Mouse (Mus musculus) thymus, adult 2 months (tissue): ENCODE results near the gene Eef1a2. TPM values are rescaled to one million over a fixed set of nuclear protein-coding genes. Genes with fewer than 3 reads are reported as not detected.
"Not testable (repeated sequence)": the region's sequence is repeated elsewhere in the genome, so short reads cannot be mapped to it uniquely, and the experiment has no call there.

Experiments used
- DNase-seq: peaks from one replicate; pipeline ENCODE4 v3.0.0; 2021
- H3K27ac ChIP-seq: fragments of 200-500 bp; 2 replicates; pipeline ENCODE4 v1.5.1; 2012; ENCODE audit warnings: low read length, control low read depth; ENCODE audit not compliant: control insufficient read depth, insufficient read depth
- H3K27me3 ChIP-seq: fragments of 200-500 bp; 2 replicates; pipeline ENCODE4 v1.6.1; 2012; ENCODE audit warnings: mild to moderate bottlenecking, low read length, moderate library complexity, mixed read lengths; ENCODE audit not compliant: control insufficient read depth, insufficient read depth
- H3K36me3 ChIP-seq: fragments of 200-500 bp; 2 replicates; pipeline ENCODE4 v1.6.1; 2012; ENCODE audit warnings: mild to moderate bottlenecking, low read length, moderate library complexity; ENCODE audit not compliant: control insufficient read depth, insufficient read depth
- H3K4me1 ChIP-seq: fragments of 200-500 bp; replicated peaks from 2 replicates; pipeline ENCODE4 v1.6.1; 2012; ENCODE audit warnings: low read length; ENCODE audit not compliant: control insufficient read depth, insufficient read depth
- H3K4me3 ChIP-seq: fragments of 200-500 bp; 2 replicates; pipeline ENCODE4 v1.5.1; 2012; ENCODE audit warnings: mild to moderate bottlenecking, low read length, control low read depth, moderate library complexity; ENCODE audit not compliant: control insufficient read depth, insufficient read depth
- CTCF ChIP-seq: fragments of 200-500 bp; IDR thresholded peaks from 2 replicates; pipeline ENCODE4 v1.5.1; 2012; ENCODE audit warnings: mild to moderate bottlenecking, control low read depth, low read length, moderate library complexity, borderline replicate concordance; ENCODE audit not compliant: control insufficient read depth, poor library complexity, insufficient read depth; ENCODE audit errors: extremely low read depth
- POLR2A ChIP-seq: fragments of 200-500 bp; IDR thresholded peaks from 2 replicates; pipeline ENCODE4 v1.6.1; 2012; ENCODE audit warnings: mild to moderate bottlenecking, low read length, control low read depth, moderate library complexity; ENCODE audit not compliant: control insufficient read depth, poor library complexity, insufficient read depth; ENCODE audit errors: extremely low read depth
- WGBS: fragments of 180-500 bp; shearing (Covaris S2); methylation state at CpG from one replicate; pipeline ENCODE4 v1.1.7; 2018; 5-methylcytosine and 5-hydroxymethylcytosine counted together
- polyA plus RNA-seq: library from polyadenylated mRNA; depleted of rRNA; stranded (reverse); fragments of >200 nt; gene quantifications from 2 replicates; pipeline ENCODE4 v1.2.3, GENCODE M21; 2012

Gene Eef1a2
- polyA plus RNA-seq, 1 experiment: 42.5 TPM

- no peak for DNase-seq
- H3K27me3 ChIP-seq: no peaks in the 10 kb centered on the region
- no peaks in the 10 kb centered on the region for H3K36me3 ChIP-seq
- no peak overlapping the region for H3K27ac ChIP-seq
- no peaks in the 10 kb centered on the region for H3K4me1 ChIP-seq
- TF ChIP-seq CTCF (no peak), POLR2A (no peak)
- 95% methylated on average over 4 of the region's 4 CpGs for WGBS
- H3K4me3 ChIP-seq: no peak overlapping the region
Measured at GRCm38 (mm10) chr2:181196628-181197300, 40.0 kb upstream of the Eef1a2 start.

- Histone ChIP-seq H3K27ac (no peak overlapping the region), H3K36me3 (no peaks in the 10 kb centered on the region), H3K4me1 (peaks cover 10% of the 10 kb centered on the region), H3K4me3 (no peak overlapping the region), H3K27me3 (no peaks in the 10 kb centered on the region)
- no peak for TF ChIP-seq POLR2A
- TF ChIP-seq CTCF: no peak
- 36% methylated on average over 3 of the region's 3 CpGs for WGBS
- no peak for DNase-seq
Measured at GRCm38 (mm10) chr2:181193044-181193443, 36.2 kb upstream of the Eef1a2 start.

DNA sequence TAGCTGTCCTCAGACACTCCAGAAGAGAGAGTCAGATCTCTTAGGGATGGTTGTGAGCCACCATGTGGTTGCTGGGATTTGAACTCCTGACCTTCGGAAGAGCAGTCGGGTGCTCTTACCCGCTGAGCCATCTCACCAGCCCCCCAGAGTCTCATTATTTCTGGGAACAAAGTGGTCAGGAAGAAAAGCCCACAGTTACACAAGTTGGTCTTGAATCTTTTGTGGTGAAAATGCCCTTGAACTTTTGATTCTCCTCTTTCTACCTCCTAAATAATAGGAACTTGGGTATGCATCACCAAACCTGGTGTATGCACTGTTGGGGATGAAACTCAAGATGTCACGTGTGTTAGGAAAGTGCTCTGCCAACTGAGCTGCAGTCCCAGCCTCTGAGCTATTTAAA is 35.1 kb upstream of the Eef1a2 start:
- Histone ChIP-seq H3K4me1 (peaks cover 14% of the 10 kb centered on the region), H3K27ac (no peak overlapping the region), H3K36me3 (no peaks in the 10 kb centered on the region), H3K27me3 (no peaks in the 10 kb centered on the region), H3K4me3 (no peak overlapping the region)
- TF ChIP-seq POLR2A (no peak), CTCF (no peak)
- no peak for DNase-seq
- WGBS: 95% methylated on average over 4 of the region's 4 CpGs

GRCm38 (mm10) chr2:181191385-181191784 is 34.6 kb upstream of the Eef1a2 start:
- not testable (repeated sequence) for H3K36me3 ChIP-seq, DNase-seq, H3K27ac ChIP-seq, H3K27me3 ChIP-seq, H3K4me3 ChIP-seq
- H3K4me1 ChIP-seq: peaks cover 14% of the 10 kb centered on the region
- 85% methylated on average over 4 of the region's 4 CpGs for WGBS

GRCm38 (mm10) chr2:181189321-181189720 is 32.5 kb upstream of the Eef1a2 start:
- Histone ChIP-seq H3K4me3 (no peak overlapping the region), H3K27ac (no peak overlapping the region), H3K36me3 (no peaks in the 10 kb centered on the region), H3K4me1 (peaks cover 14% of the 10 kb centered on the region), H3K27me3 (no peaks in the 10 kb centered on the region)
- peak; percentile 4 for DNase-seq
- 88% methylated on average over 1 of the region's 1 CpGs for WGBS
- no peak for TF ChIP-seq CTCF
- TF ChIP-seq POLR2A: no peak

- H3K4me1 ChIP-seq: peaks cover 14% of the 10 kb centered on the region
- H3K4me3 ChIP-seq: no peak overlapping the region
- 67% methylated on average over 2 of the region's 2 CpGs for WGBS
- peak; percentile 22 for DNase-seq
- TF ChIP-seq POLR2A (no peak), CTCF (no peak)
- no peaks in the 10 kb centered on the region for H3K36me3 ChIP-seq
- no peaks in the 10 kb centered on the region for H3K27me3 ChIP-seq
- H3K27ac ChIP-seq: peak overlapping the region; percentile 44; the same call in 1 of the 2 replicates
Measured at GRCm38 (mm10) chr2:181188681-181189080, 31.9 kb upstream of the Eef1a2 start.
